Mouse (Mus musculus) bone marrow macrophage, adult 2 months (primary cell): Measurements from ENCODE around the gene Nsg1. TPM values are rescaled to one million over a fixed set of nuclear protein-coding genes. Genes with fewer than 3 reads are reported as not detected.

Experiments used
- H3K27ac ChIP-seq: 2 replicates; pipeline ENCODE4 v1.5.1; 2012; ENCODE audit warnings: low read depth, low read length; ENCODE audit not compliant: insufficient read depth
- H3K4me1 ChIP-seq: 2 replicates; pipeline ENCODE4 v1.6.1; 2012; ENCODE audit warnings: low read length; ENCODE audit not compliant: control insufficient read depth, insufficient read depth
- H3K4me3 ChIP-seq: 2 replicates; pipeline ENCODE4 v1.5.1; 2012; ENCODE audit warnings: mild to moderate bottlenecking, low read length, moderate library complexity; ENCODE audit not compliant: insufficient read depth
- CTCF ChIP-seq: IDR thresholded peaks from 2 replicates; pipeline ENCODE4 v1.5.1; 2012; ENCODE audit warnings: low read depth, mild to moderate bottlenecking, low read length, moderate library complexity
- POLR2A ChIP-seq: IDR thresholded peaks from 2 replicates; pipeline ENCODE4 v1.6.1; 2012; ENCODE audit warnings: mild to moderate bottlenecking, low read depth, low read length, borderline replicate concordance
- polyA plus RNA-seq: library from polyadenylated mRNA; stranded (reverse); fragments of >200 nt; gene quantifications from 2 replicates; pipeline ENCODE4 v1.2.4, GENCODE M21; 2012; ENCODE audit not compliant: missing spikeins, insufficient read depth, insufficient read length

Nsg1 gene
- polyA plus RNA-seq, 1 experiment: not detected

DNA sequence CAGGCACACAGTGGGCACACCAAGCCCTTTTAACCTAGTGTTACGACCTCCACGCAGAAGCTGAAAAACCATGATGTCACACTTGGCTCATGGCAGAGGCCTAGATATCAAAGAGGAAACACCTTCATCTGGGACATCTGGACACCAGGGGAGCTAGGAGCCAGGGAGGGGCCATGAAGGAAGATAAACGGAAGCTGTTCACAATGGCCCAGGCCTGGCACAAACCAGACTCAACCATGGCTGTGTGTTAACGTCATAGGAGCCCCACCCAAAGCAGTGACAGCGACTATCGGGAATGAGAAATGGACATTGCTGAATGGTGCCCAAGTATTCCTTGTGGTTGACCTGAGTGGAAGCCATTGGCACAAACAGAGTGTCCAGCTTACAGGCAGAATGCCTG is 13.2 kb downstream of the Nsg1 start:
- Histone ChIP-seq H3K4me1 (no peaks in the 10 kb centered on the region), H3K4me3 (no peak overlapping the region), H3K27ac (no peak overlapping the region)
- TF ChIP-seq POLR2A (no peak), CTCF (no peak)

- TF ChIP-seq CTCF (no peak), POLR2A (no peak)
- H3K4me3 ChIP-seq: no peak overlapping the region
- no peaks in the 10 kb centered on the region for H3K4me1 ChIP-seq
- no peak overlapping the region for H3K27ac ChIP-seq
Observed at GRCm38 (mm10) chr5:38140893-38141292, 18.8 kb downstream of the Nsg1 start.

DNA sequence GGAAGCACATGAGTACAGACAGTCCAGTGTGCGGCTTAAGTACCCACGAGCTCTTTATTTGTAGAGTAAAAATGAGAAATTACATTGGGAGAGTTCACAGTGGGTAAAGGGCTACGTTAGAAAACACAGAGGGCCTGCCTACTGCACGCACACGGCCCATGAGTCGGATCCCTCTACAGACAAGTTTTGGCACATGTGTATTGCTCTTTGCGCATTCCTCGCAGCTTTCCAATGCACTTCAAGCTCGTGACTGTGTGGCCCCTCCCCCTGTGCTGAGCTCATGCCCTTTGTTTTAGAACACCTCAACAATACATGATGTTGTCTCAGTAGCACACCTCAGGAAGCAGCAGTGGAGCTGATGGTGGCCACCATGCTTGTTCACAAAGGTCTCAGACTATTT is 22.5 kb downstream of the Nsg1 start:
- Histone ChIP-seq H3K4me1 (no peaks in the 10 kb centered on the region), H3K27ac (no peak overlapping the region), H3K4me3 (no peak overlapping the region)
- no peak for TF ChIP-seq CTCF
- TF ChIP-seq POLR2A: no peak

GRCm38 (mm10) chr5:38136247-38136646 is 23.5 kb downstream of the Nsg1 start:
- Histone ChIP-seq H3K4me1 (no peaks in the 10 kb centered on the region), H3K4me3 (no peak overlapping the region), H3K27ac (no peak overlapping the region)
- no peak for TF ChIP-seq POLR2A

GRCm38 (mm10) chr5:38129339-38129738 is 30.4 kb downstream of the Nsg1 start:
- TF ChIP-seq POLR2A (no peak), CTCF (no peak)
- Histone ChIP-seq H3K4me1 (no peaks in the 10 kb centered on the region), H3K27ac (no peak overlapping the region), H3K4me3 (no peak overlapping the region)

DNA sequence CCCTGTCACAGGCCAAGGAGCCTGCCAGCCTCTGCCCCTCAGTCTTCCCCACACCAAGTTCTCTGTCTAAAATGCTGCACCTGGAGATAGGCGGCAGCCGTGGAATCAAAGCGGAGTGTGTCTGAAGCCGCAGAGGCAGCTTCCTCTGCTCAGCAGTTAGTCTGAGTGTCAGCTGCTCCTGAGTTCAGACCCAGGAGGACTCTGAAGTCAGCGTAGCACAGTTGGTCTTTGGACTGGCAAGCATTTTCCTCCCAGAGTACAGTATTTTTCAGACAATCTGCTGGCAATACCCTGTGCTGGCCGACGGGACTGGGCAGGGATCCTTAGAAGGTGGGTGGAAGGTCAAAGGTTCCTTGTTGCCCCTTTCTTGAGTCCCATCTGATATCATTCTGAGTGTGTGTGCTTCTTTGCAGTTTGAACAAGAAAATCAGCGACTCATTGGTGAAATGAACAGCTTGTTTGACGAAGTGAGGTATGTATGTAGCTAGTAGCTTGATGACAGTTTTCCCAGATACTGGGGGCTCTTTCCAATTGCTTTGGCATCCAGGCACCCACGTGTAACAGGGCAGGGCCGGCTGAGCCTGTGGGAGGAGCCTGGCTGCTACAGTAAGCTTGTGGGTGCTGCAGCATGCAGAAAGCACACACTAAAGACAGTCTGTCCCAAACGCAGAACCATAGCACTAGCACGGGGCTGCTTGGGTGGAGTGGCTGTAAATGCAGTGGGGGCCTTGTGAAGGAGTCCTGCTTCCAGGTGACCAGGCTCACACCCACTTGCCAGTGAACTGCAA is 33.0 kb downstream of the Nsg1 start:
- H3K27ac ChIP-seq: no peak overlapping the region
- H3K4me1 ChIP-seq: no peaks in the 10 kb centered on the region
- TF ChIP-seq POLR2A: no peak
- no peak for TF ChIP-seq CTCF
- H3K4me3 ChIP-seq: no peak overlapping the region

DNA sequence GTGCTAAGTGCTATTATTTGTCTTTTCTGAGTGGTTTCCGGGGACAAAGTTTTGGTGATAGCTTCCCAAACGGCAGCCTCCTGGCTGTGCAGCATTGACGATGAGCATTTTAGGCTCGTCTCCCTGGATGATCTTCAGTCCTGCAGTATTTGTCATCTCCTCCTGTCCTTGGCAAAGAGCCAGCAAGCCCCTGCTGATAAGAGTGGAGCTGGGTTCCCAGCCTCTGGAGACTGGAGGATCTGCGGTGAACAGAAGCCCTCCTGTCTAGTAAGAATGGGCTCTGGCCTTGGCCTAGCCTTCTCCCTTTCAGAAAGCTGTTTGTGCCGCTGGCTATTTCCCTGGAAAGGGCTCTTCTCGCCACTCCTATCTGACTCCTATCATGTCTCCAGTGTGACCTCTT is 38.0 kb downstream of the Nsg1 start:
- H3K4me1 ChIP-seq: no peaks in the 10 kb centered on the region
- no peak for TF ChIP-seq CTCF
- TF ChIP-seq POLR2A: no peak
- no peak overlapping the region for H3K27ac ChIP-seq
- no peak overlapping the region for H3K4me3 ChIP-seq

DNA sequence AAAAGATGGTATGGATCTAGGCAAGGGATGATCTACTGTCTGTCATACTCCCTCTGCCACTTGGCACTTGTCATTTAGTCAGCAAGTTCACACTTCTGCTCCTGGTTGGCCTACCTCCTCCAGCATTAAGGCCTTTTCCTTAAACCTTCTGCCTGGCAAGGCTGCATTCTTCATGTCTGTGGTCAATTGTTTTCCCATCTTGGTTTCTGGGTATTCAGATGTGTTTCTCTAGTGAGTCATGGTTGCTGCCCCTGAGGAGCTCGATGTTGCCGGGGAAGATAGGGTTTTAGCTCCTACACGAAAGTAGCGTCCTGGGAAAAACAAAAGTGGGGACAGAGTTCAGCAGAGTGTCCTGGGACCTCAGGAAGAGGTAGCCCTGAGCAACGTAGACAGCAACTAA is 40.4 kb downstream of the Nsg1 start:
- no peak overlapping the region for H3K4me3 ChIP-seq
- no peak overlapping the region for H3K27ac ChIP-seq
- no peak for TF ChIP-seq CTCF
- no peak for TF ChIP-seq POLR2A
- no peaks in the 10 kb centered on the region for H3K4me1 ChIP-seq

GRCm38 (mm10) chr5:38117056-38117455 is 42.7 kb downstream of the Nsg1 start:
- Histone ChIP-seq H3K4me1 (no peaks in the 10 kb centered on the region), H3K27ac (no peak overlapping the region), H3K4me3 (no peak overlapping the region)
- TF ChIP-seq CTCF (no peak), POLR2A (no peak)

- Histone ChIP-seq H3K4me1 (no peaks in the 10 kb centered on the region), H3K27ac (no peak overlapping the region), H3K4me3 (no peak overlapping the region)
- TF ChIP-seq CTCF (no peak), POLR2A (no peak)
Observed at GRCm38 (mm10) chr5:38114526-38114925, 45.2 kb downstream of the Nsg1 start.
